Mouse (Mus musculus) CD4-positive helper T cell, adult 2 months (primary cell): ENCODE measurements around the gene Patl1.
A peak's percentile ranks its signal among the peaks of the same experiment; 100 is the strongest.
"Not testable (repeated sequence)": the region's sequence is repeated elsewhere in the genome, so short reads cannot be mapped to it uniquely, and the experiment has no call there.

Experiments
- DNase-seq: peaks from one replicate; pipeline ENCODE4 v3.0.0-alpha.2; 2012; ENCODE audit warnings: low read depth, missing footprints, low spot score

Patl1 gene

DNA sequence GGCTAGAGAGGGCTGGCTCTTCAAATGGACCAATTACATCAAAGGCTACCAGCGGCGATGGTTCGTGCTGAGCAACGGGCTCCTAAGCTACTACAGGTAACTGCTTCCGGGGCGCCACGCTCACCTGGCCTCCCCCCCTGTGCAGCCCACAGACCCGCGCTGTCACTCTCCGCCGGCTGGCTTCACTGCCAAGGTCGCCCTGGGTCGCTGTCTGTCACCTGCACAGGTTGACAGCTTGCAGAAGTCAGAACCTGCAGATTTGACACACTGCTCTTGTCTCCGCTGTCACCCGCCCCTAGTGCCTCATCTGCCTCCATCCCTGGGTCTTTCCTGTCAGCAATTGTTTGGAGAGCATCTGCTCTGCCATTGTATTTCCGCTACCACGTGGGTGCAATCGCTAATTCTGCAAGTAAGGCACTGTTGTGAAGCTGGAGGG, 54.0 kb downstream of the Patl1 start:
- peak; percentile 72 for DNase-seq

DNA sequence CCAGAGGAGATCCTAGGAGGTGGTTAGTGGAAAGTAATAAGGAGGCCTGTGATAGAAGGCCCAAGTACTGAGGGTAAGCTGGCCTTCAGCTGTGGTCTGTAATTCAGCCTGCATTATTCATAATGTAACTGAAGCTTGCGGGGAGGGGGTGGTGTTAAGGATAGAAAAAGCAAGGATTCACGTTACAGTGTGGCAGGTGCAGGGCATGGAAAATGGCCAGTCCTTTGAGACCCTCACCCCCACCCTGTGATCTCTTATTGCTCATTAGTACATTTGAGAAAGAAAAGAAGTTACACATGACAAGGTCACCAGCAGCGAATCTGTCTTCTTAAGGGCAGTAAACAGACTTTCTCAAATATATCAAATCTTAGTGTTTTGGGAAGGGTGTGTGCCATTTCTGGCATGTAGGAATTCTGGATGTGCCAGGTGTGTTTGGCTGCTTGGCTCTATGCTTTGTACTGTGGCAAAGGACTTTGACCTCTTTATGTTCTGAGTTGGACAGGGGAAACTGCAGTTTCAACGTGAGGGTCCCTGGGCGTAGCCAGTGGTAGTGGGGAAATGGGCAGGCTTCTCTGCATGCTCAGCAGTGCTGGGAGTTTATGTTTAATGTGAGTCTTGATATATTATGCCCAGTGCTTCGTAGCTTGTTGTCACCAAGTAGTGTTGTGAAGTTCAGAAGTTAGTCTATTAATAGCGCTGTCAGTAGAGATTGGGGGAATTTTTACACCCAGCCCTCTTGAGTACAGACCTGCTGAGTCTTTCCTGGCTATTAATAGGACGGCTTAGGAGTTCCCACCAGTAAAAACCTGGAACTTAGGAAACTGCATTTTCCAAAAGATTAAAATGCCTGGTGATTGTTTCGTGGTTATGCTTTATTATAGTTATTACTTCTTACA, 57.2 kb downstream of the Patl1 start:
- DNase-seq = no peak

DNA sequence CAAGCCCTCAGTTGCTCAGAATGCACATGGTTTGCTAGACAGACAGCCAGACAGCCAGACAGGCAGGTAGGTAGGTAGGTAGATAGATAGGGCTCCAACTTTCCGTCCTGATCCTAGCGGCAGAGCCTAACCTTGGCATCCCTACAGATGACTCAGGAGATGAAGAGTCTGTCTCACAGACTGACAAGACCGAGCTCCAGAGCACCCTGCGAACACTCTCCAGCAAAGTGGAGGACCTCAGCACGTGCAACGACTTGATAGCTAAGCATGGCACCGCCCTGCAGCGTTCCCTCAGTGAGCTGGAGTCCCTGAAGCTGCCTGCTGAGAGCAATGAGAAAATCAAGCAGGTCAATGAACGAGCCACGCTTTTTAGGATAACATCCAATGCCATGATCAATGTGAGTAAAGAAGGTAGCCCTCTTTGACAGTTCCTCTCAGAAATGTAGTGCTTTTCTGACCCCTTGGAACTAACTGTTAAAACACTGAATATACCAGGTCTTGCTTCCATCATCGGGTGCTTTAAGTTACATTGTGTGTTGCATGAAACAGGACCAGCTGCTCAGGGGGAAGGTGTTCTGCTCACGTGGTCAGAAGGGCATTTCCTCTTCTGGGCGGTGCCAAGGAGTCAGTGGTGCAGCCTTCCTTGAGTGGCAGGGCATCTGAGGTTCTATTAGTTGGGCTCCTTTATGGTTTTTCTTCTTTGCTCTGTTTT, 61.5 kb downstream of the Patl1 start:
- no peak for DNase-seq

DNA sequence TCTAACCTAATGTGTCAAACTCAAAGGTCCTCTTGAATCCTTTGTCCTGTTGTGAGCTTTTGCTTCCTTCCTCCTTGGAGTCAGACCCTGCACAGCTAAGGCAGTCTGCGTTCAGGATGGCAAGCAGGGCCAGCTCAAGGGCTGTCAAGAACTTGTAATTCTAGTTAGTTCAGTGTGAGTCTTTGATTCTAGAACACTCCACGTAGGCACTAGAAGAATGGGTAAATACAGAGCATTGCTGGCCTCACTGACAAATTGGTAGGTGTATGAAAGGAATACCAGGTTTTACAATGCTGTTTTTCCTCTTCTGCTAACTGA, 62.0 kb downstream of the Patl1 start:
- DNase-seq = no peak

DNA sequence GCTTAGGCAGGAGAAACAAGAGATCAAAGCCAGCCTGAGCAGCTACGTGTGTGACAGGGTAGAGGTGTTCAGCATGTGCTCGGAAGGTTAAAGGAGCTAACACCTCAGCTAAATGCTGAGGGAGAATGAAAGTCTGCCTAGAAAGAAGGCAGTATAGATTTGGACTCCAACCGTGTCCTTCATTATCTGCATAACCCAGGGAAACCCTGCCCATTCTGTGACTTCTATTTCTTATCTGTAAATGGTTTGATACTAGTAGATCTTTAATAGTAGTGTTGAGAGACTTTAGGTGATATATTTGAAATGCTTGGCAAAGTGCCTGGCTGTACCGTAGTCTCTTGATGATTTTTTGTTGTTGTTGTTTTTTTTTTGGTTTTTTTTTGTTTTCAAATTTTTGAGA, 63.5 kb downstream of the Patl1 start:
- DNase-seq = no peak

DNA sequence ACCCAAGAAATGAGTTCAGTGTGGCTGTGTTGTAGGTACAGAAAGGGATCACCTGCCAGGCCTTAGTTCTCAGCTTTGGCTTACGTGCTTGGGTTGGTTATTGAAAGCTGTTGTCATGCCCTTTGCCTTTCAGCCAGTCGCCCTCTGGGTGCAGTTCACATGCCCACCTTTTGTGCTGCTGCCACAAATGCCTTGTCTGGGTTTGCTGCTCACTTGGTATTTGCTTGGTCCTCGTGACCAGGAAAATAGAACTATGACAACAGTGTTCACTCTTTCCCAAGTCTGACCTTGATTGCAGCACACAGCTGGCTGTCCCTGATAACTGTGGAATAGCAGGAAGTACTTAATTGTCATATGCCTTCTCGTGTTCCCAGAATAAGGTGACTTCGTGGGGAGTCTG, 65.2 kb downstream of the Patl1 start:
- no peak for DNase-seq

DNA sequence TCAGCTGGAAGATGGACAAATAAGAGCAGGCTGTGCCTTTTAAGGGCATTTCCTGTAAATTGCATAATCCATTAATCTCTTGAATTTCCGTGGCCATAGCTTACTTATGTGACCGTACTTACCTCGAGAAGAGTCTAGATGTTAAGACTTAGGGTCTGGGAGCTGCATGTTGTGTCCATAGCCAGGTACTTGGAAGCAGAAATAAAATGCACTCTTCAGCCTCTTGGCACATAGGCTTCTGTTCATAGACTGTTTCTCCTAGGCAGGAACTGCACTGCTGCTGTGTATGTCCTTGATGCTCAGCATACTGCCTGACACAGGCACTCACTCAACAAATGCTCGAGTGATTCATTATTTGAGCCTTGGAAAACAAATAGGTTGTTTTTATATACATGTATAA, 68.3 kb downstream of the Patl1 start:
- DNase-seq = no peak

DNA sequence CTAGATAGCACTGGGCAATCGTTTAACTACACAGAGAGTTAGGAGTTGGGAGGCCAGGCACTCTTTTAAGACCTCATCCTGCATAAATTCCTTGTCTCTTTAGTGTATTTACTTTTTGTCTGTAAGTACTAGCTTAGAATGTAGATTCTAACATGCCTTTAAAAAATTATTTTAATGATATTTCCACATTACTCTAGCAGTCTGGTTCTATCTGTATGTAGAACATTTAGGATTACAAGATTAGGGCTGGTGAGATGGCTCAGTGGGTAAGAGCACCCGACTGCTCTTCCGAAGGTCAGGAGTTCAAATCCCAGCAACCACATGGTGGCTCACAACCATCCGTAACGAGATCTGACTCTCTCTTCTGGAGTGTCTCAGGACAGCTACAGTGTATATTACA, 72.4 kb downstream of the Patl1 start:
- not testable (repeated sequence) for DNase-seq

DNA sequence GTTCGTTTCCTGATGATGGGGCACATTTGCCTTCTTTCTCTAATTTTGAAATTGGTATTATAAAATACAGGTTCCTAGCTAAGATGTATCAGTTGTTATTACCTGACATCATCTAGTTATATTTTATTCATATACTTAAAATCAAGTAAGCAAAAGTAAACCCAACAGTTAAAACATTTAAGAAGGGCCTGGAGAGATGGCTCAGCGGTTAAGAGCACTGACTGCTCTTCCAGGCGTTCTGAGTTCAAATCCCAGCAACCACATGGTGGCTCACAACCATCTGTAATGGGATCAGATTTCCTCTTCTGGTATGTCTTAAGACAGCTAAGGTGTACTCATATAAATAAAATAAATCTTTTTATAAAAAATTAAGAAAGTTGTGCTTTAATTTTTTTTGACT, 75.6 kb downstream of the Patl1 start:
- no peak for DNase-seq

DNA sequence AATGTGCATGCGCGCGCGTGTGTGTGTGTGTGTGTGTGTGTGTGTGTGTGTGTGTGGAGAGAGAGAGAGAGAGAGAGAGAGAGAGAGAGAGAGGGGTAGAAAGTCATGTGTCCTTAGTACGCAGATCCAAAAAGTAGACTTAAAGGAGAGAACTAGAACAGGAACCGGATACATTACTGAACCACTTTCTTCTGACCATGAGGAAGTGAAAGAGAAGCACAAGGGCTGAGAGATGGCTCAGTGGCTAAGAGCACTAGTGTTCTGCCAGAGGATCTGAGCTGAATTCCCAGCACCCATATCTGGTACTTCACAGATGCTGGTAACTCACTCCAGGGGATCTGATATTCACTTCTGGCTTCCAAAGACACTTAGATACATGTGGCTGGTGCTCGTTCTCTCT, 77.1 kb downstream of the Patl1 start:
- no peak for DNase-seq

DNA sequence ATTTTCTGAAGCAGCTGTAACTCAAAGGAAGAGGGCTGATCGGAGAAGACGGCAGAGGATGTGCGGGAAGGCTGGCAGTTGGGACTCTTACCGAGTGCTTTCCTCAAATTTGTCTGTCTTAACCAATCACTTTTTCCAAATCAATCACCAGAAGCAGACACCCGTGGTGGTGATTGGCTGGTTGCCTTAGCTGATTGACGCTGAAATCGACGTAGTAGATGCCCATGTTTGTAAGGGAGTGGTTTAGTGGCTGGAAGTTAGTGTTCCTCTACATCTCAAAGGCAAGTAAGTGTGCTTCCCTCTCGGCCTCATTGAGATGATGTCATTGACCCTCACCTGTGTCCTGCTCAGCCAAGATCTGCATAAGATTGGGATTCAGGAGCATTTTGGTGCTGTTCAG, 79.8 kb downstream of the Patl1 start:
- DNase-seq = no peak

DNA sequence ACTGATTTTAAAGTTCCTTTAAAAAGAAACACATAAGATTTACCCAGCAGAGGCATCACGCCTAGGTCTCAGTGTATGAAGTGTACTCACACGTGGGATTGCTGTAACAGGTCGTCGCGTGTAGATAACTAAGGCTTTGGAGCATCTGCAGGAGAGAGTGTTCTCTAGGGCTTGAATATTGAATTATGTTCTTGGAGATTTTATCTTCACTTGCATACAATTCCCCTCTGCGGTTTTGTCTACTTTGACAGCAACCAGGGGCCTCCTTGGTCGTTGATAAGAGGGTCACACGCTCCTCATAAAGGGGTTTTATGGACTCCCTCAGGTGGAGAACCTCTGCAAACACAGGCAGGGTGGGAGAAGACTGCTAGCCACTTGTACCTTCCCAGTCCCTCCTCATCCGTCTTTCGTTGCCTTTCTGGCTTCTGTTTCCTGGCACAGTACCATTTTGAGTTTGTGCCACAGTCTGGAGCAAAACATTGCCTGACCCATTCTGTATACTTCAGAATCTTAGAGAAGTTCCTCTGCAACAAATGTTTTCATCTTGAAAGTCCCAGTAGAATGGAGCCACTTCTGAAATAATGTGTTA, 80.3 kb downstream of the Patl1 start:
- DNase-seq = no peak
